Mouse (Mus musculus) telencephalon, adult 2 months (tissue): ENCODE data around the gene Prkar1b.

Source experiments
- DNase-seq: peaks from one replicate; pipeline ENCODE4 v3.0.0-alpha.2; 2011; ENCODE audit warnings: low read depth, low spot score

Prkar1b gene

DNA sequence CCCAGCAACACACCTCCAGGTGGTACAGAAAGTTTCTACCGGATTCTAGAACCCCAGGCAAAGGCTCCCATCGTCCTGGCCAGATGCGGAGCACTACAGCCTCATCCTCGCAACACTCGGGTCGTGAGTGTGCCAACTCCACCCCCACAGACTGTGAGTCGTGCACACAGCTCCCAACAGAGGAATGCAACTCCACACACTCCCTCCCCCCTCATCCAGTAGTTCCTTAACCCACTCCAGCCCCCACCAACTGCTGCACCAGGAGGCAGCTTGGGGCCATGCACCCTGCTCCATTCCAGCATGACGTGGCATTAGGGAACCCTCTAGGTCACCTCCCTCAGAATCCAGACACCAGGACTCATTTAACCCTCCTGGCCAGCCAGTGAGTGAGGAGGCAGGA, 170.0 kb downstream of the Prkar1b start:
- DNase-seq = no peak

- no peak for DNase-seq
Observed at GRCm38 (mm10) chr5:138977759-138978158, 172.0 kb downstream of the Prkar1b start.

DNA sequence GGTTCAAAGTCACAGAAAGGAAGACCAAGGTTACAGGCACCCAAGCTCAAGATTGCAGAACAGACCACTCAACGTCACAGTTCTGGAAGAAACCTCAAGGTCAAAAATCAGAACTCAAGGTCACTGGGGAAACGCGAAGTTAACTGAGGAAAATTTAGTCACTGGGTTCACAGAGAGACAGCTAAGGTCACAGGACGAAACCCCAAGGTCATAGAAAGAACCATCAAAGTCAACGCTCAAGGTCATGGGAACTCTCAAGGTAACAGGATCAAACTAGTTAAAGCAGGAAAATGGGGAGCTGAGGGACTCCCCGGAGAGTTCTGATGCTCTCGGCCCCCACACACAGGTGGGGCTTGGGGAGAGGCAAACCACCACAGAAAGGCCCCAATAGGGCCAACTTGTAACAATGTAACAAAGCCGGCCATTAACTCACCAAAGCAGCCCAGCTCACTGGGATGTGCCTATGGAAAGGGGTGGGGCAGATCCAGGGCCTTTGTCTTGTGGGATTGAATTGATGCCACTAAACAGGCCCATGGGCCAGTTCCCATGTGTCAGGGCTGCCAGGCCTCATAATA, 174.8 kb downstream of the Prkar1b start:
- no peak for DNase-seq

- DNase-seq = no peak
Observed at GRCm38 (mm10) chr5:138973480-138973879, 176.3 kb downstream of the Prkar1b start.

- no peak for DNase-seq
Observed at GRCm38 (mm10) chr5:138971405-138971804, 178.4 kb downstream of the Prkar1b start.

GRCm38 (mm10) chr5:138970056-138970490, 179.7 kb downstream of the Prkar1b start:
- no peak for DNase-seq
